Mouse (Mus musculus): ENCODE measurements around the gene Tbc1d32. TPM values are rescaled to one million over a fixed set of nuclear protein-coding genes. Genes with fewer than 3 reads are reported as not detected.

Gene Tbc1d32
- total RNA-seq, 4 experiments from 2014 or later: 5.1 to 9.2 (median 7.8) TPM

DNA sequence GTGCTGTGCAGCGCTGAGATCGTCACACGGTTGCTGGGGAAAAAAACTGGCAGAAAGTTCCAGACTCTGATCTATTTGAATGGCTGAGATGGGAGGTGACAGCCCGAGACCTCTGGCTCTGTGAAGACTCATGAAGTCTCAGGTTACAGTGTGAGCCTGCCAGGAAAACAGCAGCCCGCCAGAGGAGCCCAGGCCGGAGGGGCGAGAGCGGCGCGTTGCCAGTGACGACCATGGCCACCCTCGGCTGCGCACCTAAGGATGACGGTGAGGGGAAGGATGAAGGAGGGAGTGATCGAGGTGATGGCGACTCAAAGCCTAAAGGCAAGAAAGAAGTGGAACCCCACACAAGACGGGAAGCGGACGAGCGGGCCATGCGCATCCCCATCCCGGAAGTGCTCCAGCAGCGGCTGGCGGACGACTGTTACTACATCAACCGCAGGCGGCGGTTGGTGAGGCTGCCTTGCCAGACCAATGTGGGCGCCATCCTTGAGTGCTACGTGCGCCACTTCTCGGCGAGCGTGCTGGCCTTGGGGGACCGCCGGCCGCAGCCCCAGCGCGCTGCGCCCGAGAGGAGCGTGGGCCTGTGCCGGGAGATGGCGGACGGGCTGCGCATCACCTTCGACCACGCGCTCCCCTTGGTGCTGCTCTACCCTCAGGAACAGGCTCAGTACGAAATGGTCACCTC is 113.4 kb downstream of the Tbc1d32 start:
- DNase-seq (ENCODE audit: low spot score in 2 of 2): peak; percentile 71 to 72

DNA sequence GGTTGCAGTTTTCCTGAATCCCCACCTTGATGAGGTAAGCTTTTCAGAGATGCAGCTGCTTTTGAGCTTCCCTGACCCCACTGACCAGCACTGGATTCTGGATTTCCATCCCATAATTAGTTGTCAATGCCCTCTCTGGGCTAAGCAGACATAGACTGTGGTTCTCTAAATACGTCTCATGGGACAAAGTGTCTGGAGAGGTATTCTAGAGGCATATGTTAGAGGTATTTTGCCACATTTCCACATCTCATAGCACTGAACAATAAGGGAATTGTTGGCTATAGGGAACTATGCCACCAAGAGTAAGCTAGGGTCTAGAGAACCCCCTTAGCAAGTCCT is 121.5 kb downstream of the Tbc1d32 start:
- no peak for DNase-seq (ENCODE audit: low spot score in 2 of 2)

GRCm38 (mm10) chr10:56106333-56106995 is 122.0 kb downstream of the Tbc1d32 start, which contains the start of gene Msl3l2:
TSS of gene Msl3l2 (plus strand) at chr10:56106917.
- peak; percentile 54 to 90 for DNase-seq (ENCODE audit: low spot score in 2 of 2)

DNA sequence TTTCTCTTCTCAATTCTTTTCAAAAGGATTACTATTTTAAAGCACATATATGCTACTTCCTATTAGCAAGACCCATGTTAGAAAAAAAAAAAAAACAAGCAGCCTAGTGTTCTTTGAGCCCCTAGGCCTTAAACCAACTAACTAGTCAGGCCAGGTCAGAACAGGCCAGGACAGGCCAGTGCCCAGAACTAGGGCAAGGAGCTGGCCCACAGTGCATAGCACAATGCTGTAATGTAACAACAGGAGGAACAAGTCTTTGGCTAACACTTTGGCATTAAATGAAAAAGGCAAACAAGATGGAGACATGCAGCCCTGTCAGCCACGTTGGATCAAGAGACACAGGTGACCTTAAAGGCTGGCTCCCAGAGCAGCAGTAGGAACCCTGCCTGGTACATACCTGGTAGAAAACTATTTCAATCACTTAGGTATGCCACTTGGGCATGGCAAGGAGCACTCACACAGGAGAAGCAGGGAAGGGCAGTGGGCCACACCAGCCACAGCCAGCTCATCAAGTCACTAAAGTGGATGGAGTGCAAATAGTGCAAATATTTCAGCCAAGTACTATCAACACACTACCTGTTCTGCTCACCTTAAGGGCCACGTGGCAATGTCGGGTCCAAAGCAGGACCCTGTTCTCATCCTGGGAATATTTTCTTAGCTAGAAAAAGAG is 128.7 kb downstream of the Tbc1d32 start:
- DNase-seq (ENCODE audit: low spot score in 2 of 2): no peak

DNA sequence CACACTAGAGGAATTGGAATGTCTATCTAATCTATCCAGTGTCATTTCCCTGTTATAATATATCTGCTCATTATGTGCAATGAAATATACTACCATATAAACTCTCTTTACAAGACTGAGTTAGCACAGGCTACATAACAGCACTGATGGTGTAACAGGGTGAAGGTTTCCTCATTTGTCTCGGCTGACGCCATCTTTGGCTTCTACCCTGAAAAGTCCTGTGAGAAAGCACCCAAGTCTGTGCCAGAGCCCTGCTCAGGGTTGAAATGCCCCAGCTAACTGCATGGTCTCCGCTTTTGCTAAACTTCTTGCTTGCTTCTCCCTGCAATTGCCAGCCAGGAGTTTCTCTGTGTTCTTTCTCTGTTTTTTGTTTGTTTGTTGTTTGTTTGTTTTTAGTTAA is 129.4 kb downstream of the Tbc1d32 start:
- no peak for DNase-seq (ENCODE audit: low spot score in 2 of 2)

- DNase-seq (ENCODE audit: low spot score in 2 of 2): no peak
These were observed 131.7 kb downstream of the Tbc1d32 start for GRCm38 (mm10) chr10:56096757-56097156.

- no peak for DNase-seq (ENCODE audit: low spot score in 2 of 2)
These were observed 133.9 kb downstream of the Tbc1d32 start for GRCm38 (mm10) chr10:56094586-56094985.

- no peak for DNase-seq (ENCODE audit: low spot score in 2 of 2)
These were observed 138.8 kb downstream of the Tbc1d32 start for GRCm38 (mm10) chr10:56089714-56090113.

DNA sequence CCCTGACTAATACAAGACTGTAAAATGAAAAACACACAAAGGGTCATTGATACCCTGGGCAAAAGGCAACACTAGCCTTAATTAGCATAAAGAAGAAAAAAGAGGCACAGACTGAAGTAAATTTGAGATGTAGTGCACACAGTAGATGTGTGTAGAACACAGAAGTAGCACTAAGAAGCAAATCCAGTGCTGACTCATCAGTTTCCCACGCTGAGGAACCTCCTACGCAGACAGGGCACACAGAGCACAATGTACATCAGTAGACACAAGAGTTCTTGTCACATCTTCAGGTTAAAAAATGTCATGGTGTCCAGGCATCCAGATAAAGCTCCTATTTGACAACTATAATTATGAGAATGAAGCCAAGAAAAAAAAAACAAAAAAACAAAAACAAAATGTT is 165.7 kb downstream of the Tbc1d32 start:
- peak in 1 of 2 experiments; percentile 39 for DNase-seq (ENCODE audit: low spot score in 2 of 2)

GRCm38 (mm10) chr10:56061238-56061830 is 167.2 kb downstream of the Tbc1d32 start:
- no peak for DNase-seq (ENCODE audit: low spot score in 2 of 2)

- DNase-seq (ENCODE audit: low spot score in 2 of 2): no peak
These were observed 169.5 kb downstream of the Tbc1d32 start for GRCm38 (mm10) chr10:56058979-56059422.

DNA sequence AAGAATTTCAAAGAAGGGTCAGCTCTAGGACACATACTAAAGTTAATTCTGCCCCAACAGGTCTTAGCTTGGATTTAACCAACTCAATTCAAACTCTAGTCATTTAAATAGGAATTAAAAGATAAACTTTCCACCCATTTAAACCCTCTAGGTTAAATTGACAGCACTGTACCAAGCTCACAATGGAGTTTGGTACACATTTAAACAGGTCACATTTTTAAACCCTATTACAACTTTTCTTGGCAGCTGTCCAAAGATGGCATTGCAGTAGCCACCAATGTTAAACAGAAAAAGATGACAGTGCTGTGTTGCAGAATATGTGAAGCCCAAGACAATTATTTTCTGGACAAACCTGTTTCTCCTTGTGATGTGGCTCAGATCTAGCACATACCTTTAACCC is 203.1 kb downstream of the Tbc1d32 start:
- no peak for DNase-seq (ENCODE audit: low spot score in 2 of 2)

DNA sequence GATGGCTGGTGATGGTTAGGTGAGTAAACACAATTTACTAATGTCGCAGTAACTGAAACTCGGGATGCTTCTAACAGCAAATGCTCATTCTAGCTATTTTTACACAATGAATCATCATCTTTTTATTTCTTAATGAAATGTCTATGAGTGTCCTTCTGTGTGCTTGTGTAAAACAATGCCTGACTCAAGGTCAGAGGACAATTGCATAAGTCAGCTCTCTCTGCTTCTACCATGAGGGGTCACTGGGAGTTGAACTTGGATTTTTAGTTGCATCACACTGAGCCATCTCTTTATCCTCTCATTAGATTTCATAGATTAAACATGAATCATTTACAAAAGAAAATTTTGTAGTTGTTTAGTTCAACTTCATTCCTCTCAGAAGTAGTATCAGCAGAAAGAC is 203.9 kb downstream of the Tbc1d32 start:
- no peak for DNase-seq (ENCODE audit: low spot score in 2 of 2)

DNA sequence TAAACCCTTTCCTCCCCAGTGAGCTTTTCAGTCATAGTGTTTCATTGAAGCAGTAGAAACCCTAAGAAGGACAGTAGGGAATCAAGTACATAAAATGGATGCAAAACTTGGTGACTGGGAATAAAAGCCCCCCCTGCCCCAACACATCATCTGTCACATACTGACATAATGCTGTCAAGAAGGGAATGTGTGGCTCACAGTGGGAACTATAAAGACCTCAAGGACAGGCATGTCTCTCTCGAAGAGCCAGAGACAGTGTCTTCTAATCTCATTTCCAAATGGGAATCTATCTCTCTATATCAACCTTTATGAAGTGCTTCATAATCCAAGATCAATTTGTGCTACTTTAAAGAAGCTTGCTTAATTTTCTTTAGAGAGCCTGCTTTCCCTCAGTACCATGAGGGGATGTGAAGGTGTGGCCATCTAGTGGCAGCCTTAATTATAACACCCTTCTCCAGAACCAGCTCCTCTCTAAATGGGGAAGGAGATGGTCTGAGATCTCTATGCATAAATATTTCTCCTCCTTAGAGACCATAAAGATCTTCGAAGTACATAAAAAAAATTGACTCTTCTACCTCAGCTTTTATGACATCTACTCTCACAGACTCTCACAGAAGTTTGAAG is 248.5 kb downstream of the Tbc1d32 start:
- no peak for DNase-seq (ENCODE audit: low spot score in 2 of 2)

GRCm38 (mm10) chr10:55978001-55978400 is 250.5 kb downstream of the Tbc1d32 start:
- no peak for DNase-seq (ENCODE audit: low spot score in 2 of 2)

Other genes starting within 250 kb of the Tbc1d32 start
- gene Msl3l2, start 121.8 kb downstream of the Tbc1d32 start, total RNA-seq (2022): 10 to 100 TPM in 3 of 4 experiments, 1 to 10 TPM in 1; 8.6 to 16.4 (median 14.6) TPM
- gene Gja1, start 148.6 kb upstream of the Tbc1d32 start, total RNA-seq (2022): 100 to 1,000 TPM; 194 to 206 (median 201) TPM